21 mouse cellular contexts compared by ENCODE assay signal in the genomic region with DNA sequence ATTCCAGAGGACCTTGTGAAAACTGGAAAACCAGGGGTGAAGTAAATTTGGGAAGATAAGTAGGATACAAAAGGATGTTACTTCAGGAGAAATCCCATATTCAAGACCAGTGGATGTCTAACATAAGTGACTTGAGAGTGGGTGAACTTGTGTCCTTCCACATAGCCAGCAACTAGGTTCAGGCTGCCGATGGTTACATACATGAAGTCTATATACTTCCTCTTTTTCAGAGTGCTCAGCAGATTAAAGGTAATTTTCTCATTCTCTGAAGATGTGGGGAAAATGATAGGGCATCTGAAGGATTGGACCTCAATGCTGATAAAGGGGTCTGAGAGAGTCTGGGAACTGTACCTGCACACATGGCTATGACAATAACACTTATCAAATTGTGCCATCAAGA. TPM values are rescaled to one million over a fixed set of nuclear protein-coding genes. Genes with fewer than 3 reads are reported as not detected.
A peak's percentile ranks its signal among the peaks of the same experiment; 100 is the strongest.
DNase-seq lines count a peak whose midpoint lies in the region; ATAC-seq lines count a peak whose summit lies in the region.
"Had no signal": no experiment of that assay in that cellular context is flagged by ENCODE, and none has a peak within 500 bp of the region (broad histone marks: within the 10 kb centered on the region; RNA-seq: fewer than 3 reads in every experiment).

No protein-coding gene starts in this region.

- peak; percentile 65 for ATAC-seq in neutrophil, adult 5-6 weeks (ENCODE audit: extremely low read depth, insufficient number of reproducible peaks, low FRiP score, poor library complexity, severe bottlenecking)
- no peak for ATAC-seq in megakaryocyte, adult 5-6 weeks (ENCODE audit: poor library complexity, severe bottlenecking)
- ATAC-seq: CD4-positive, CD25-positive, alpha-beta regulatory T cell, adult 4 months; forebrain, embryonic 14.5 days; forebrain, embryonic 16.5 days had no signal

- DNase-seq in A20 (ENCODE audit: low read depth, low spot score) (peak; percentile 20), MEL-GATA-1-ER (ENCODE audit: extremely low read depth, low read depth) (peak; percentile 5)
- no peak for DNase-seq in right cerebral cortex, adult 2 months (ENCODE audit: low spot score in 2 of 2)
- DNase-seq in urinary bladder, postnatal 36 days (ENCODE audit: low spot score in 2 of 2), result no peak
- DNase-seq: adrenal gland, adult 2 months; adrenal gland, postnatal 10 days; adrenal gland, postnatal 25 days; cerebellum, adult 11 months; cerebellum, adult 18-20 months; cerebellum, adult 8-10 months; cerebellum, adult 9-11 months; cerebellum, postnatal 14 days; cerebellum, postnatal 36 days; embryo, embryonic 11 days had no signal

RNA-seq across cellular contexts. Expression of gene Gria2, which starts 21.3 kb away (rescaled TPM):
- total RNA-seq in neutrophil, adult 5-6 weeks (2017), result 0.12 TPM in 1 of 2 replicates, not detected in the other
- total RNA-seq in megakaryocyte, adult 5-6 weeks (2015), result not detected in 2 replicates
- total RNA-seq in megakaryocyte, adult 5-6 weeks (2017), result not detected in 2 replicates
- total RNA-seq: CH12.LX; common myeloid progenitor, adult 5-6 weeks had no signal

Comparison
In these comparisons a context has a peak if more than half of its experiments do, and no peak if none do; other contexts are left out.
1. DNase-seq: peak in A20 (single experiment) and MEL-GATA-1-ER (single experiment); none in right cerebral cortex, adult 2 months (0 of 2) and urinary bladder, postnatal 36 days (0 of 2).